Mouse (Mus musculus) forebrain, embryonic 10.5 days (tissue): ENCODE results near the gene BC051019. TPM values are rescaled to one million over a fixed set of nuclear protein-coding genes. Genes with fewer than 3 reads are reported as not detected.
A peak's percentile ranks its signal among the peaks of the same experiment; 100 is the strongest.

Experiments
- DNase-seq: peaks from one replicate; pipeline ENCODE4 v3.0.0-alpha.2; 2017; ENCODE audit warnings: low spot score; ENCODE audit errors: extremely low spot score
- H3K27ac ChIP-seq: fragments of 300-500 bp; sonication (generic); 2 replicates; pipeline ENCODE4 v1.5.1; 2016; ENCODE audit warnings: mild to moderate bottlenecking
- H3K27me3 ChIP-seq: fragments of 300-500 bp; sonication (generic); 2 replicates; pipeline ENCODE4 v1.6.1; 2016; ENCODE audit warnings: mild to moderate bottlenecking; ENCODE audit not compliant: poor library complexity, severe bottlenecking
- H3K36me3 ChIP-seq: fragments of 300-500 bp; sonication (generic); replicated peaks from 2 replicates; pipeline ENCODE4 v1.6.1; 2016; ENCODE audit warnings: mild to moderate bottlenecking, moderate library complexity
- H3K4me1 ChIP-seq: fragments of 300-500 bp; sonication (generic); 2 replicates; pipeline ENCODE4 v1.6.1; 2016
- H3K4me3 ChIP-seq: fragments of 300-500 bp; sonication (generic); 2 replicates; pipeline ENCODE4 v1.5.1; 2016; ENCODE audit warnings: mild to moderate bottlenecking, moderate library complexity
- H3K9me3 ChIP-seq: fragments of 300-500 bp; sonication (generic); 2 replicates; pipeline ENCODE4 v1.6.1; 2016; ENCODE audit warnings: mild to moderate bottlenecking, moderate library complexity
- WGBS: fragments of 180-500 bp; shearing (Covaris S2); methylation state at CpG from one replicate; pipeline ENCODE4 v1.1.7; 2016; 5-methylcytosine and 5-hydroxymethylcytosine counted together
- polyA plus RNA-seq: library from polyadenylated mRNA; unstranded; fragments of >200 nt; fragmentation: Nextera tagmentation; extraction: Ambion mirVana; gene quantifications from 2 replicates; pipeline ENCODE4 v1.2.1, GENCODE M21; 2016

Gene BC051019
- polyA plus RNA-seq, 1 experiment from 2014 or later: 0.20 TPM

DNA sequence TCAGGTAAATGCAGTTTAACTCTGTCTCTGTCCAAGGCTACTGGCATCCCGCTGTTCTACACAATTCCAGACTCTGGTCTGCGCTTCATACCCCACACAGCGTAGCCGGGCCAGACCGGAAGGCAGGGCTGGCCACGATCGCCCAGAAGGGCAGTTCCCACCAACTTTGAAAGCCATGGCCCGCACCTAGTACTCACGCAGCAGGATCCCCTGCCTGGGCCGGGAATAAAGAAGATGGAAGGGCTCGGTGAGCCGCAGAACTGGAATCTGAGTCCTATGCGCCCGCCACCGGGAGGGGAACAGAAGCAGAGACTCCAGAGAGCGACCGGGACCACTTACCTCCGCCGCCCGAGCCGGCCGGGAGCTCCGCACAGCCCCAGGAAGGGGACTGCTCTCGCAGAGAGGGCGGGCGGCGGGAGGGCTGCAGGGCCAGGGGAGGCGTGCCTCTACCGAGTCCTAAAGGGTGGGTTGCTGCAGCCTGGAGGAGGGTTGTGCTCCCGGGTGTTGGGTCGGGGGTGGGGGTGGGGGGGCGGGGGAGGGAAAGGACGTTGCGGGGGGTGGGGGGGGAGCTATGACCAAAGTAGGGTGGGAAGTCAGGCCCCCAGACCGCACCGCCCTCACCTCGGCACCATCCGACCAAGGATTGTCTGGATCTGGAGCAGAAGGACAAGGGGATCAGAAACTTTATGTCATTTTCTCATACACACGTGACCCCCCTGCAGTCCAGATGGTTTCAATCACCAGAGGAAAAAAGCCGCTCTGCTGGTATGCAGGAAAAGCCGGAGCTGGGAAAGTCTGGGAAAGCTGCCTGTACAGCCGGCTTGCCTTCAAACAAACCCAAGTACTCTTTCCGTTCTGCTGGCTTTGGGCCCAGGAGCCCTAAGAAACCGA lies 51.8 kb downstream of the BC051019 start:
- peaks cover 15% of the 10 kb centered on the region; the same call in 1 of the 2 replicates for H3K27me3 ChIP-seq
- no peaks in the 10 kb centered on the region for H3K9me3 ChIP-seq

DNA sequence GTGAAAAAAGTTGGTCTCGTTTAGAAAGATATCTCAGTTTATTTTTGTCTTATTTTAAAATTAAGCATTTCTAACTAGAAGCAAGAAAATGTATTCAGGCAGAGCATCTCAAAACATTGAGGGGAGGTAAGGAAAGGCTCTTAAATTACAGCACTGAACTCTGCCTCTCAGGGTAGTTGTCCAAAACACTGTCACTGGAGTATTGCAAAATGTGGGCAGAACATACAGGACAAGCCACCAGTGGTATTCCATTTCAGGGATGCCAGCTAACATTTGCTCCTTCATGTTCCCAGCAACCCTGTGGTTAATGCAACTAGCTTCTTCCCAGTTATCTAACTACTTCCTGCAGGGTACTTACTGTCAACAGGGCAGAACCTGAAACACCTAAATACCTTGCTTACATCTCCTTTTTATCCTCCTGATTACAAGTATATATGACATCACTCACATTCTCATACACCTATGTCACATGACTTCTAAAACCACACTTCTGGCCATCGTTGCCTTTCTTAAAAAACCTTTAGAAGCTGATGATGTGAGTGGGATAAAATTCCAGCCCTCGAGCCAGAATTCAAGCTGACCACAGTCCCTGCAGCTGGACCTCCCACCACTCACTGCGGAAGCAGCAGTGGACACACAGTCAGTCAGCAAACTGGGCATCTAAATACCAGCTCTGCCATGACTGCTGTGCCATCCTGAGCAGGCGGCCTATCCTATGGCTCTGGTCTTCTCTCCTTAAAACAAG lies 54.1 kb downstream of the BC051019 start:
- DNase-seq: no peak
- WGBS: 82% methylated on average over 5 of the region's 5 CpGs
- Histone ChIP-seq H3K27me3 (peaks cover 15% of the 10 kb centered on the region; the same call in 1 of the 2 replicates), H3K4me3 (peak overlapping the region; percentile 1; the same call in 1 of the 2 replicates), H3K9me3 (no peaks in the 10 kb centered on the region), H3K36me3 (no peaks in the 10 kb centered on the region), H3K4me1 (peaks cover 29% of the 10 kb centered on the region), H3K27ac (no peak overlapping the region)

More for the DNA sequence above, 51.8 kb downstream of the BC051019 start:
- peaks cover 29% of the 10 kb centered on the region for H3K4me1 ChIP-seq
- no peaks in the 10 kb centered on the region for H3K36me3 ChIP-seq
- WGBS: under 1% methylated on average over 41 of the region's 44 CpGs
- H3K4me3 ChIP-seq: peak overlapping the region; percentile 70
- peak overlapping the region; percentile 93 for H3K27ac ChIP-seq
- peak; percentile 76 for DNase-seq

DNA sequence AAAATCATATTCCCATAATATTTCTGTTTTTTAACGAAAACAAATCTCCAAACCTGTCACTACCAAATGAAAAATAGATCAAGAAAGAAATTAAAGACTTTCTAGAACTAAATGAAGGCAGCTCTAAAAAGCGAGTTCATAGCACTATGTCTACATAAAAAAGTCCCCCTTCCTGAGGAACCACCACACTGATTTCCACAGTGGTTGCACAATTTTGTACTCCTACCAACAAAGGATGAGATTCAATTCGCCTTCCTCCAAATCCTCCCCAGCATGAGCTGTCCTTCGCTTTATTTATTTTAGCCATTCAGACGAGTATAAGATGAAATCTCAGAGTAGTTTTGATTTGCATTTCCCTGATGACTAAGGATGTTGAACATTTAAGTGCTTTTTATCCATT lies 57.0 kb downstream of the BC051019 start:
- DNase-seq: no peak
- Histone ChIP-seq H3K27ac (no peak overlapping the region), H3K4me3 (no peak overlapping the region), H3K36me3 (no peaks in the 10 kb centered on the region), H3K27me3 (peaks cover 17% of the 10 kb centered on the region; the same call in 1 of the 2 replicates), H3K9me3 (no peaks in the 10 kb centered on the region), H3K4me1 (peaks cover 27% of the 10 kb centered on the region)
- WGBS: 83% methylated on average over 5 of the region's 5 CpGs

DNA sequence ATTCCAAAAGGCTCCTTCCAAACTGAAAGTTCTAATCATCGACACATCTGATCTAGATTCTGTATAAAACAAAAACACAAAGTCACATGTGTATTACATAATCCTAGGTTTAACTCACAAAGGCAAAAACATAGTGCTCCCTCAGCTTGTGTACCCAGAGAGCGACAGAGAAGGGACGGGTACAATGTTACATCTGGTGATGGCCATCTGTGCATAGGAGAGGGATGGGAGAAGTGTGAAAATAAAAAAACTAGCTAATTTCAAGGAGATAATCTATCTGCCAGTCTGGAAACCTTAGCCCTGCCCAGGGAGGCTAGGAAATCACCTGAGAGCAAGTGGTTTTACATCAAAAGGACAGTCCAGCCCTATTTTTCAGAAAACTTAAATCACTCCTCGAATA lies 61.0 kb downstream of the BC051019 start:
- 75% methylated on average over 4 of the region's 4 CpGs for WGBS
- no peaks in the 10 kb centered on the region for H3K9me3 ChIP-seq
- peaks cover 11% of the 10 kb centered on the region for H3K4me1 ChIP-seq
- no peaks in the 10 kb centered on the region for H3K36me3 ChIP-seq
- H3K27ac ChIP-seq: no peak overlapping the region
- H3K4me3 ChIP-seq: no peak overlapping the region
- DNase-seq: no peak
- H3K27me3 ChIP-seq: peaks cover 7% of the 10 kb centered on the region; the same call in 1 of the 2 replicates

Other genes with a start within 250 kb of the BC051019 start
- gene Trim66, start 215.7 kb downstream of the BC051019 start, polyA plus RNA-seq: 0.06 and 0.09 TPM in 2 replicates
- 133 and 134 TPM in 2 replicates for gene Rpl27a, start 204.7 kb downstream of the BC051019 start, polyA plus RNA-seq
- gene St5, start 20.2 kb downstream of the BC051019 start, polyA plus RNA-seq: 33.5 and 37.9 TPM in 2 replicates
- 27.6 and 29.1 TPM in 2 replicates for gene Akip1, start 20.2 kb downstream of the BC051019 start, polyA plus RNA-seq
- gene Ascl3, start 7.9 kb upstream of the BC051019 start, polyA plus RNA-seq: not detected in 2 replicates
- gene Tmem9b, start 29.0 kb upstream of the BC051019 start, polyA plus RNA-seq: 31.1 and 34.5 TPM in 2 replicates
- 0.56 and 0.87 TPM in 2 replicates for gene Nrip3, start 58.2 kb upstream of the BC051019 start, polyA plus RNA-seq
- gene Scube2, start 141.8 kb upstream of the BC051019 start, polyA plus RNA-seq: 1.4 and 1.8 TPM in 2 replicates
- gene Dennd5a, start 236.6 kb upstream of the BC051019 start, polyA plus RNA-seq: 29.4 and 29.7 TPM in 2 replicates